Mouse (Mus musculus) liver, adult 2 months (tissue): ENCODE measurements around the gene Cphx2. TPM values are rescaled to one million over a fixed set of nuclear protein-coding genes. Genes with fewer than 3 reads are reported as not detected.
"Not testable (repeated sequence)": the region's sequence is repeated elsewhere in the genome, so short reads cannot be mapped to it uniquely, and the experiment has no call there.

ENCODE experiments used
- DNase-seq: peaks from one replicate; pipeline ENCODE4 v3.0.0-alpha.2; 2011; ENCODE audit warnings: low read depth, low spot score; ENCODE audit errors: extremely low read depth
- H3K27ac ChIP-seq: fragments of 200-500 bp; replicated peaks from 2 replicates; pipeline ENCODE4 v1.5.1; 2012; ENCODE audit warnings: low read depth, mild to moderate bottlenecking, control low read depth, inconsistent platforms, low read length; ENCODE audit not compliant: insufficient read depth
- H3K27me3 ChIP-seq: fragments of 200-500 bp; 2 replicates; pipeline ENCODE4 v1.6.1; 2012; ENCODE audit warnings: mild to moderate bottlenecking, moderate library complexity, low read length, inconsistent platforms; ENCODE audit not compliant: control insufficient read depth, insufficient read depth
- H3K36me3 ChIP-seq: fragments of 200-500 bp; 2 replicates; pipeline ENCODE4 v1.6.1; 2012; ENCODE audit warnings: low read length, inconsistent platforms; ENCODE audit not compliant: control insufficient read depth, insufficient read depth
- H3K4me1 ChIP-seq: fragments of 200-500 bp; 2 replicates; pipeline ENCODE4 v1.6.1; 2011; ENCODE audit warnings: low read length; ENCODE audit not compliant: control insufficient read depth, insufficient read depth
- H3K4me3 ChIP-seq: fragments of 200-500 bp; 2 replicates; pipeline ENCODE4 v1.5.1; 2011; ENCODE audit warnings: low read depth, mild to moderate bottlenecking, control low read depth, low read length, moderate library complexity; ENCODE audit not compliant: insufficient read depth
- H3K79me2 ChIP-seq: fragments of 200-500 bp; 2 replicates; pipeline ENCODE4 v1.6.1; 2012; ENCODE audit warnings: inconsistent platforms, mild to moderate bottlenecking, low read length, moderate library complexity; ENCODE audit not compliant: control insufficient read depth, insufficient read depth
- H3K9ac ChIP-seq: fragments of 200-500 bp; 2 replicates; pipeline ENCODE4 v1.6.1; 2012; ENCODE audit warnings: low read depth, mild to moderate bottlenecking, control low read depth, inconsistent platforms, low read length
- WGBS: fragments of 180-500 bp; shearing (Covaris S2); methylation state at CpG from one replicate; pipeline ENCODE4 v1.1.7; 2018; 5-methylcytosine and 5-hydroxymethylcytosine counted together
- polyA plus RNA-seq: library from polyadenylated mRNA; depleted of rRNA; stranded (reverse); fragments of >200 nt; gene quantifications from 2 replicates; pipeline ENCODE4 v1.2.3, GENCODE M21; 2012
- total RNA-seq: library from RNA; depleted of rRNA; stranded (reverse); fragments of >200 nt; gene quantifications from 2 replicates; pipeline ENCODE4 v1.2.3, GENCODE M21; 2014

The Cphx2 gene
- total and polyA plus RNA-seq, 2 experiments: 0.21 TPM; not detected in 1

DNA sequence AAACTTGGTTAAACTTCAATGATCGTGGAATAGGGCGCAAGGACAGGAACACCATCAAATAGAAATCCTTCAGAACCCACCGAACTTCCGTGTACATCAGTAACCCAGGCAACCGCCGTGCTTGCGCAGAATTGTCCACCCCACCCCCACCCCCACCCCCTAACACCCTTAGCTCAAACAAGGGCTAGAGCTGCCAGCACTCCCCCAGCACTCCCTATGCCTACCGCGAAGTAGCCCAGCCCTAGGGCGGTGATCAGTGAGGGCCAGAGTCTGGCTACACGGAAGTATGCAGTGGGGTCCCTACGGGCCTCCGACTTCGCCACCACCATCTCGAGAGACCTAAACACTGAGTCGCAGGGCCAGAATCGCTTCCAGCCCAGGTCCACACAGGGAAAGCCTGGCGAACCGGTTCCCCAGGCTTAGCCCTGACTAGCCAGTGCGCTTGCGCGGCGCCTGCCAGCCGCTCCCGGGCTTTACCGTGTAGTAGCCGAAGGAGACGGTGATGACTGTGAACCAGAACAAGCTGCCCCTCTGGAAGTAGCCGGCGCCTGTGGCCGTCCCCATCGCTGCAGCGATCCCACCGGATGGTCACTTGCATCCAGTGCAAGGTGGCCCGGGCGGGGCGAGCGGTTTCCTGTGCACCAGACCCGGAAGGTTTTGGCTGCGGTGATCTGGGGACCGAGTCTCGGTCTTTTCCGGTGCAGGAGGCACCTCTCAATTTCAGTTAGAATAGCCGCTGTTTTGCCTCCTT lies 14.6 kb upstream of the Cphx2 start:
- not testable (repeated sequence) for H3K27me3 ChIP-seq, DNase-seq, H3K9ac ChIP-seq, H3K36me3 ChIP-seq, H3K79me2 ChIP-seq, H3K27ac ChIP-seq, H3K4me3 ChIP-seq, H3K4me1 ChIP-seq
- no CpG with 5 or more reads among the region's 44 CpGs for WGBS

DNA sequence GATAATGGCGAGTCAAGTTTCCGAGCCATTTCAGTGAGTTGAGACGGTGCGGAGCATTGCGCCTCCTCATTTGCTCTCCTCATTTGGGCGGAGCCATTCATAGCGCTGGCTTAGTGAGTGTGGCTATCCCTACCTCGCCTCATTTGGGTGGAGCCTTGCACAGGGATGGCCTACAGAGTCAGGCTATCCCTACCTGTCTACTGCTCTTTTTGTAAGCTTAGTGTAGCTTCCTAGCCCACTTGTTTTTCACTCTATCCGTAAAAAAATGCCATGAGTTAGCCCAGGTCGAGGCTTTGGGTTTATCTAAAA lies 14.0 kb upstream of the Cphx2 start, which contains the start of gene Tmem254c:
Gene Tmem254c, minus strand, starts transcription at position 31 of the 309 bp plus-strand sequence.
- H3K36me3 ChIP-seq, DNase-seq, H3K9ac ChIP-seq, H3K27me3 ChIP-seq, H3K27ac ChIP-seq, H3K4me1 ChIP-seq, H3K4me3 ChIP-seq, H3K79me2 ChIP-seq: not testable (repeated sequence)
- WGBS: no CpG with 5 or more reads among the region's 10 CpGs

DNA sequence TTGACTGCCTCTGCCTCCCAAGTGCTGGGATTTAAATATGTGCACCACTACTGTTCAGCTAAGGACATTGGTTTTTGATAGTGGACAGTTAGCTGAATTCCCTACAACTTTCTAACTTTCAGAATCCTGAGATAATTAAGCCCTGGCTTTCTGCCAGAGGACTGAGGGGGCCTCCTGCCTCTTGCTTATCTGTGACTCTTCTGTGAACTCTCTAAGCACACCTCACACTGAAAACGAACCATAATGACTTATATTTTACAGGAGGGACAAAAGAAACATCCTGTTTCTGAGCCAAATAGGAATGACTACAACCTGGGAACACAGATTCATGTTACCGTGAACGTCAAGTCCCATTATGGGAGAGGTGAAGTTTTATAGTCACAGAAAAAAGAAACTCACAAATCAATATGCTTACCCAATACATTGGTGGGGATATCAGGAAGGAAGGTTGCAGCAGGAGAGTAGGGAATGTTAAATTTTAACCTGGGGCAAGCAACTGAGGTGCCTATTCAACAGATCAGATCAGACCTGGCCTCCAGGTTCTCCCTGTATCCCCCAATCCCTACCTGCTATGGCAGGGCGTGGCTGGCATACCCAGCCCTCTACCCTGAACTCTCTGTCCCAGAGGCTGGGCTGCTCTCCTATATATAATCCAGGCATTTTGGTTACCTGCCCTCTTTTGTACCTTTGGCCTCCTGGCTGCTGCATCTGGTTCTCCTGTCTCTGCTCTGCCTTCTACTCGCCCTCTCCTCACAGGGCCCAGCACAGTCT lies 4.5 kb upstream of the Cphx2 start:
- not testable (repeated sequence) for H3K4me1 ChIP-seq, H3K27me3 ChIP-seq, H3K36me3 ChIP-seq, H3K79me2 ChIP-seq, H3K4me3 ChIP-seq, DNase-seq, H3K27ac ChIP-seq, H3K9ac ChIP-seq
- no CpG with 5 or more reads among the region's 5 CpGs for WGBS

DNA sequence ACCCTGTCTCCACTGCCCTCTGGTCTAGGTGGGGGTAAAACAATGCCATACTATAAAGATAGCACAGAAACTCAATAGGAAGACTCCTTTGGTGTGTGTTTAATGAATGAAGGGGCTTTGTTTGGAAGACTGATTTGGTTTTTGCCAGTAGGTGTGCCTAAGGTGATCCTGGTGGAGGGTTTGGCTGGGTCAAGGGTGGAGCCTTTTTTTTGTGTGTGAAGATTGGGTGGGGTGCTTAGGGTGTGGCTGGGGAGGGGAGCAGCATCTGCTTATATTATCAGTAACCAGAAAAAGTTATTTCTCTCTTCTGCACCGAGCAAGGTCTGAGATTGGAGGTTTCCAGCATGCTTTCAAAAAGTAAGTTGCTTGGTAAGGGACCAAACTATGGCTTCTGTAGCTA lies 681 bp downstream of the Cphx2 start, which contains the start of gene Cphx3:
Gene Cphx3, plus strand, starts transcription at position 301 of the 400 bp plus-strand sequence.
- not testable (repeated sequence) for H3K79me2 ChIP-seq, H3K4me1 ChIP-seq, H3K27me3 ChIP-seq, H3K9ac ChIP-seq, DNase-seq, H3K36me3 ChIP-seq, H3K27ac ChIP-seq, H3K4me3 ChIP-seq
- WGBS: no CpG with 5 or more reads among the region's 1 CpGs

DNA sequence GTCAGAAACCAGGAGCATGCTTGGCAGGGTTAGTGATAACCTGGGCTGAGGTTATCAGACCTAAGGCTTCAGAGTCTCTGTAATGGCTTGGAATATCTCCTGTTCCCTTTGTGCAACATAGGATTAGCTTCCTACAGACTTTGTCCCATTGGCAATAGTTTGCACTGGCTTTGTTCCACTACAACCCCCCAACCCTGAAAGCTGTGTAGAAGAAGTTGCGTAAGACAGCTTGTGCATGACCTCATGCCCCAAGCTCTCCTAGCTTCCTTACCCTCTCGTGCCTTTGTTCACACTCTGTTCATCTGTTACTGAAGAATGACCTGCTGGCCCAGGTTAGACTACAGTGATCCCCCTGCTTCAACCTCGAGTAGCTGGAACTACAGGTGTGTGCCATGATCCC lies 16.3 kb downstream of the Cphx2 start:
- not testable (repeated sequence) for DNase-seq, H3K4me1 ChIP-seq, H3K9ac ChIP-seq, H3K27ac ChIP-seq, H3K79me2 ChIP-seq, H3K4me3 ChIP-seq, H3K36me3 ChIP-seq, H3K27me3 ChIP-seq
- no CpG with 5 or more reads among the region's 3 CpGs for WGBS

DNA sequence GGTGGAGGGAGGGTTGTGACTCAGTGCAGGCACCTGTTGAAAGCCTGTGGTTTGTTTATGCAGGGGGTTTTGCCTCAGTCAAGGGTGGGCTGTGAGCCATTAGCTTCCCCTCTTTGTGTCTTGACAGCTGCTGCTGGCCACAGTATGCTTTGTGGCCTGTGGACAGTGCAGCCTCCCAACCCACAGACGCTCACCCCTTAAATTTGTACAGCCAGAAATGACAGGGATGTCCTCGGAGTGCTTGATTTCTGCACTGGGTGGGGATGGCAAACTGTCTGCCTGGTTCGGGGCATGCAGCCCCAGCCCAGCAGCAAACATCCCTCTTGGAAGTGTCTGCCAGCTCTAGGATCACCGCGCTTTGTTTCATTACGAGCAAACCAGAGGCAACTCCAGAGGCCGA lies 36.8 kb downstream of the Cphx2 start, which contains the start of gene Duxbl2:
Gene Duxbl2, plus strand, starts transcription at position 200 of the 400 bp plus-strand sequence.
- not testable (repeated sequence) for H3K27me3 ChIP-seq, H3K27ac ChIP-seq, H3K4me3 ChIP-seq, H3K9ac ChIP-seq, DNase-seq, H3K79me2 ChIP-seq, H3K4me1 ChIP-seq, H3K36me3 ChIP-seq
- WGBS: no CpG with 5 or more reads among the region's 7 CpGs

DNA sequence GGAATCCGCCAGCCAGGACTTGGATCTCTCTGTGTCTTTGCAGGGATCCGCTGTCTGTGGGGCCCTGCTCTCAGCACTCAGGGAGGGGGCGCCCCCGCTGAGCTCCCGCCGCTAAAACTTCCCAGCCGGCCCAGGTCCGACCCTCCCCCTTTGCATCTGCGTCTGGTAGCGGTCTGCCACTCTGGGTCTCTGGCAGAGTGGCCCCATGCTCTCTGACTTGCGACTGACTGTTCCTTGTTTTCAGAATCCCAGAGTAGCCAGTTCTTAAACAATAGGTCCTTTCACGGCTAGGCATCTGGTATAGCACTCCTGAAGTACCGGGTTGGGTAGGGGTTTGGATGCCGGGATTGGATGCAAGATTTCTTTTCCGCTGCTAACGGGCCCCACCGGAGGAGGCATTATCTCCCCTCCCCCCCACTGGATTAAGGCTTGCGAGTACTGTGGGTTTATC lies 37.3 kb downstream of the Cphx2 start:
- not testable (repeated sequence) for H3K4me1 ChIP-seq, H3K4me3 ChIP-seq, H3K27me3 ChIP-seq, H3K36me3 ChIP-seq, H3K79me2 ChIP-seq, DNase-seq, H3K27ac ChIP-seq, H3K9ac ChIP-seq
- WGBS: no CpG with 5 or more reads among the region's 18 CpGs

DNA sequence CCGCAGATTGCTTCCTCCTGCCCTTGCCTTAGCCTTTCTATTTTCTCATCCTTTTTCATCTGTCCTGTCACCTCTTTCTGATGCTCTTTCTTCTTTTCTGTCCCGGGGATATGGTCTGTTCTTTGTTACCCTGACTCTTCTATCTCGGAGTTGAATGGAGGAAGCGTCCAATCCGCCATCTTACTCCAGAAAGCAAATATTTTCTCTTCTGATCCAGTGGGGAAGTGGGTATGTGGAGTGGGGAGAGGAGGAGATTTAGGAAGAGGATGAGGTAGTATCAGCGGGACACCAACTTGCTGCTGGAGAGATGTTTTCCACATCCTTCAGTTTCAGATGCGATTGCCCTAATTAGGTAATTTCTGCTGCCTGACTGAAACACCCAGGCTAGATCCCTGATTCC lies 37.8 kb downstream of the Cphx2 start:
- H3K9ac ChIP-seq, H3K27ac ChIP-seq, H3K4me3 ChIP-seq, H3K36me3 ChIP-seq, H3K27me3 ChIP-seq, H3K79me2 ChIP-seq, H3K4me1 ChIP-seq, DNase-seq: not testable (repeated sequence)
- no CpG with 5 or more reads among the region's 7 CpGs for WGBS
